Mouse (Mus musculus): ENCODE measurements around the gene Chmp6. TPM values are rescaled to one million over a fixed set of nuclear protein-coding genes. Genes with fewer than 3 reads are reported as not detected.

Gene Chmp6
- polyA plus RNA-seq, 1 experiment from 2014 or later: 70.1 TPM

- Histone ChIP-seq H3K27ac (ENCODE audit: low read depth, low read length) (peak overlapping the region; percentile 74), H3K9ac (ENCODE audit: low read depth, low read length) (peak overlapping the region; percentile 70), H3K36me3 (ENCODE audit: control insufficient read depth, insufficient read depth, low read length) (no peaks in the 10 kb centered on the region), H3K4me1 (replicated peaks; ENCODE audit: control insufficient read depth, insufficient read depth, low read length) (peaks cover 35% of the 10 kb centered on the region), H3K27me3 (replicated peaks; ENCODE audit: control insufficient read depth, insufficient read depth, low read length) (0 out of 2 replicates have a peak, but pooled peaks cover 4% of the 10 kb centered on the region), H3K4me3 (ENCODE audit: low read depth, low read length) (peak overlapping the region; percentile 79), H3K9me3 (ENCODE audit: control insufficient read depth, low read length) (no peaks in the 10 kb centered on the region), H3K4me2 (peak overlapping the region; percentile 96)
- 2% methylated on average over 41 of the region's 43 CpGs for WGBS
- DNase-seq (ENCODE audit: low spot score): no peak
- peak; percentile 51 for ATAC-seq (replicated peaks; ENCODE audit: low FRiP score)
Measured at GRCm38 (mm10) chr11:119942201-119942726, 29.0 kb downstream of the Chmp6 start.

- peak within 1 kb of the TSS; percentile 70 for H3K9ac ChIP-seq (ENCODE audit: low read depth, low read length)
- H3K27me3 ChIP-seq (replicated peaks; ENCODE audit: control insufficient read depth, insufficient read depth, low read length): 0 out of 2 replicates have a peak, but pooled peaks cover 4% of the 10 kb centered on the region
- H3K9me3 ChIP-seq (ENCODE audit: control insufficient read depth, low read length): no peaks in the 10 kb centered on the region
- DNase-seq (ENCODE audit: low spot score) (peak; percentile 99), ATAC-seq (replicated peaks; ENCODE audit: low FRiP score) (peak; percentile 96)
- under 1% methylated on average over 78 of the region's 79 CpGs for WGBS
- peak within 1 kb of the TSS; percentile 79 for H3K4me3 ChIP-seq (ENCODE audit: low read depth, low read length)
- peaks cover 29% of the 10 kb centered on the region for H3K4me1 ChIP-seq (replicated peaks; ENCODE audit: control insufficient read depth, insufficient read depth, low read length)
- H3K36me3 ChIP-seq (ENCODE audit: control insufficient read depth, insufficient read depth, low read length): no peaks in the 10 kb centered on the region
- H3K4me2 ChIP-seq: peak within 1 kb of the TSS; percentile 96
- H3K27ac ChIP-seq (ENCODE audit: low read depth, low read length): peak within 1 kb of the TSS; percentile 74
Measured at GRCm38 (mm10) chr11:119942727-119943427, 29.6 kb downstream of the Chmp6 start, which contains the start of gene Baiap2. Baiap2 (plus strand) TSS chr11:119942763.

GRCm38 (mm10) chr11:119943428-119943988 lies 30.3 kb downstream of the Chmp6 start:
- peak; percentile 19; the same call in 1 of the 2 replicates for ATAC-seq (replicated peaks; ENCODE audit: low FRiP score)
- peak overlapping the region; percentile 79 for H3K4me3 ChIP-seq (ENCODE audit: low read depth, low read length)
- peak overlapping the region; percentile 69 for H3K9ac ChIP-seq (ENCODE audit: low read depth, low read length)
- DNase-seq (ENCODE audit: low spot score): no peak
- no peaks in the 10 kb centered on the region for H3K9me3 ChIP-seq (ENCODE audit: control insufficient read depth, low read length)
- 5% methylated on average over 32 of the region's 32 CpGs for WGBS
- H3K4me1 ChIP-seq (replicated peaks; ENCODE audit: control insufficient read depth, insufficient read depth, low read length): peaks cover 22% of the 10 kb centered on the region
- no peaks in the 10 kb centered on the region for H3K36me3 ChIP-seq (ENCODE audit: control insufficient read depth, insufficient read depth, low read length)
- H3K27ac ChIP-seq (ENCODE audit: low read depth, low read length): peak overlapping the region; percentile 30; the same call in 1 of the 2 replicates
- H3K4me2 ChIP-seq: peak overlapping the region; percentile 93
- H3K27me3 ChIP-seq (replicated peaks; ENCODE audit: control insufficient read depth, insufficient read depth, low read length): 0 out of 2 replicates have a peak, but pooled peaks cover 4% of the 10 kb centered on the region

GRCm38 (mm10) chr11:119945343-119945742 lies 32.1 kb downstream of the Chmp6 start:
- H3K9me3 ChIP-seq (ENCODE audit: control insufficient read depth, low read length): no peaks in the 10 kb centered on the region
- no peak overlapping the region for H3K9ac ChIP-seq (ENCODE audit: low read depth, low read length)
- ATAC-seq (replicated peaks; ENCODE audit: low FRiP score) (no peak), DNase-seq (ENCODE audit: low spot score) (no peak)
- 69% methylated on average over 7 of the region's 7 CpGs for WGBS
- H3K27me3 ChIP-seq (replicated peaks; ENCODE audit: control insufficient read depth, insufficient read depth, low read length): no peaks in the 10 kb centered on the region
- no peak overlapping the region for H3K27ac ChIP-seq (ENCODE audit: low read depth, low read length)
- no peak overlapping the region for H3K4me3 ChIP-seq (ENCODE audit: low read depth, low read length)
- no peaks in the 10 kb centered on the region for H3K36me3 ChIP-seq (ENCODE audit: control insufficient read depth, insufficient read depth, low read length)
- peaks cover 14% of the 10 kb centered on the region for H3K4me1 ChIP-seq (replicated peaks; ENCODE audit: control insufficient read depth, insufficient read depth, low read length)
- H3K4me2 ChIP-seq: no peak overlapping the region

GRCm38 (mm10) chr11:119947426-119947825 lies 34.2 kb downstream of the Chmp6 start:
- Histone ChIP-seq H3K4me1 (replicated peaks; ENCODE audit: control insufficient read depth, insufficient read depth, low read length) (peaks cover 3% of the 10 kb centered on the region), H3K4me2 (no peak overlapping the region), H3K4me3 (ENCODE audit: low read depth, low read length) (no peak overlapping the region), H3K36me3 (ENCODE audit: control insufficient read depth, insufficient read depth, low read length) (no peaks in the 10 kb centered on the region), H3K27me3 (replicated peaks; ENCODE audit: control insufficient read depth, insufficient read depth, low read length) (no peaks in the 10 kb centered on the region), H3K9ac (ENCODE audit: low read depth, low read length) (no peak overlapping the region), H3K27ac (ENCODE audit: low read depth, low read length) (no peak overlapping the region), H3K9me3 (ENCODE audit: control insufficient read depth, low read length) (no peaks in the 10 kb centered on the region)
- WGBS: 100% methylated on average over 1 of the region's 1 CpGs
- DNase-seq (ENCODE audit: low spot score) (no peak), ATAC-seq (replicated peaks; ENCODE audit: low FRiP score) (no peak)

GRCm38 (mm10) chr11:119947897-119948296 lies 34.7 kb downstream of the Chmp6 start:
- DNase-seq (ENCODE audit: low spot score): no peak
- no peak overlapping the region for H3K4me2 ChIP-seq
- H3K4me3 ChIP-seq (ENCODE audit: low read depth, low read length): no peak overlapping the region
- H3K27me3 ChIP-seq (replicated peaks; ENCODE audit: control insufficient read depth, insufficient read depth, low read length): no peaks in the 10 kb centered on the region
- no peak overlapping the region for H3K27ac ChIP-seq (ENCODE audit: low read depth, low read length)
- no peak for ATAC-seq (replicated peaks; ENCODE audit: low FRiP score)
- H3K4me1 ChIP-seq (replicated peaks; ENCODE audit: control insufficient read depth, insufficient read depth, low read length): peaks cover 7% of the 10 kb centered on the region
- 43% methylated on average over 2 of the region's 2 CpGs for WGBS
- no peaks in the 10 kb centered on the region for H3K36me3 ChIP-seq (ENCODE audit: control insufficient read depth, insufficient read depth, low read length)
- H3K9me3 ChIP-seq (ENCODE audit: control insufficient read depth, low read length): no peaks in the 10 kb centered on the region
- no peak overlapping the region for H3K9ac ChIP-seq (ENCODE audit: low read depth, low read length)

GRCm38 (mm10) chr11:119948305-119948704 lies 35.1 kb downstream of the Chmp6 start:
- WGBS: 68% methylated on average over 4 of the region's 4 CpGs
- H3K9ac ChIP-seq (ENCODE audit: low read depth, low read length): no peak overlapping the region

GRCm38 (mm10) chr11:119948803-119949202 lies 35.6 kb downstream of the Chmp6 start:
- Histone ChIP-seq H3K4me3 (ENCODE audit: low read depth, low read length) (no peak overlapping the region), H3K4me2 (no peak overlapping the region), H3K9ac (ENCODE audit: low read depth, low read length) (no peak overlapping the region), H3K9me3 (ENCODE audit: control insufficient read depth, low read length) (no peaks in the 10 kb centered on the region), H3K27me3 (replicated peaks; ENCODE audit: control insufficient read depth, insufficient read depth, low read length) (no peaks in the 10 kb centered on the region), H3K27ac (ENCODE audit: low read depth, low read length) (no peak overlapping the region), H3K4me1 (replicated peaks; ENCODE audit: control insufficient read depth, insufficient read depth, low read length) (peaks cover 4% of the 10 kb centered on the region; the same call in 1 of the 2 replicates), H3K36me3 (ENCODE audit: control insufficient read depth, insufficient read depth, low read length) (no peaks in the 10 kb centered on the region)
- no peak for DNase-seq (ENCODE audit: low spot score)
- ATAC-seq (replicated peaks; ENCODE audit: low FRiP score): no peak
- WGBS: 92% methylated on average over 2 of the region's 2 CpGs

More at GRCm38 (mm10) chr11:119948305-119948704, 35.1 kb downstream of the Chmp6 start:
- Histone ChIP-seq H3K27me3 (replicated peaks; ENCODE audit: control insufficient read depth, insufficient read depth, low read length) (no peaks in the 10 kb centered on the region), H3K4me1 (replicated peaks; ENCODE audit: control insufficient read depth, insufficient read depth, low read length) (peaks cover 7% of the 10 kb centered on the region), H3K9me3 (ENCODE audit: control insufficient read depth, low read length) (no peaks in the 10 kb centered on the region), H3K4me3 (ENCODE audit: low read depth, low read length) (no peak overlapping the region), H3K36me3 (ENCODE audit: control insufficient read depth, insufficient read depth, low read length) (no peaks in the 10 kb centered on the region), H3K4me2 (no peak overlapping the region), H3K27ac (ENCODE audit: low read depth, low read length) (no peak overlapping the region)
- ATAC-seq (replicated peaks; ENCODE audit: low FRiP score): no peak
- DNase-seq (ENCODE audit: low spot score): no peak
